Mouse (Mus musculus): ENCODE data around the gene Agpat3.

Agpat3 gene

GRCm38 (mm10) chr10:78324556-78325164 is 27.6 kb downstream of the Agpat3 start:
- no peak for DNase-seq (ENCODE audit: low read depth, low spot score)

- no peak for DNase-seq (ENCODE audit: low read depth, low spot score)
Measured at GRCm38 (mm10) chr10:78323214-78323880, 28.9 kb downstream of the Agpat3 start.

GRCm38 (mm10) chr10:78322806-78323205 is 29.5 kb downstream of the Agpat3 start:
- DNase-seq (ENCODE audit: low read depth, low spot score) = no peak

- no peak for DNase-seq (ENCODE audit: low read depth, low spot score)
Measured at GRCm38 (mm10) chr10:78321133-78321757, 31.0 kb downstream of the Agpat3 start.

GRCm38 (mm10) chr10:78320526-78320925 is 31.8 kb downstream of the Agpat3 start:
- DNase-seq (ENCODE audit: low read depth, low spot score) = no peak

GRCm38 (mm10) chr10:78319940-78320339 is 32.3 kb downstream of the Agpat3 start:
- DNase-seq (ENCODE audit: low read depth, low spot score) = no peak

- DNase-seq (ENCODE audit: low read depth, low spot score) = no peak
Measured at GRCm38 (mm10) chr10:78317270-78317923, 34.9 kb downstream of the Agpat3 start.

GRCm38 (mm10) chr10:78316228-78317087 is 35.8 kb downstream of the Agpat3 start:
- DNase-seq (ENCODE audit: low read depth, low spot score) = no peak

GRCm38 (mm10) chr10:78315145-78315544 is 37.1 kb downstream of the Agpat3 start:
- DNase-seq (ENCODE audit: low read depth, low spot score) = no peak

- DNase-seq (ENCODE audit: low read depth, low spot score) = no peak
Measured at GRCm38 (mm10) chr10:78311886-78312635, 40.2 kb downstream of the Agpat3 start.

- DNase-seq (ENCODE audit: low read depth, low spot score) = no peak
Measured at GRCm38 (mm10) chr10:78310747-78311267, 41.5 kb downstream of the Agpat3 start.

- no peak for DNase-seq (ENCODE audit: low read depth, low spot score)
Measured at GRCm38 (mm10) chr10:78308617-78309016, 43.7 kb downstream of the Agpat3 start.

- DNase-seq (ENCODE audit: low read depth, low spot score) = no peak
Measured at GRCm38 (mm10) chr10:78307391-78307790, 44.9 kb downstream of the Agpat3 start.

GRCm38 (mm10) chr10:78306027-78306426 is 46.3 kb downstream of the Agpat3 start:
- no peak for DNase-seq (ENCODE audit: low read depth, low spot score)

GRCm38 (mm10) chr10:78304996-78305395 is 47.3 kb downstream of the Agpat3 start:
- DNase-seq (ENCODE audit: low read depth, low spot score) = no peak

- no peak for DNase-seq (ENCODE audit: low read depth, low spot score)
Measured at GRCm38 (mm10) chr10:78303675-78304074, 48.6 kb downstream of the Agpat3 start.

GRCm38 (mm10) chr10:78300061-78300460 is 52.2 kb downstream of the Agpat3 start:
- DNase-seq (ENCODE audit: low read depth, low spot score) = no peak

GRCm38 (mm10) chr10:78298651-78299644 is 53.3 kb downstream of the Agpat3 start:
- no peak for DNase-seq (ENCODE audit: low read depth, low spot score)

All from forelimb bud, embryonic 11.5 days (tissue).